Mouse (Mus musculus): ENCODE results near the gene Pou2f1.

Gene Pou2f1

GRCm38 (mm10) chr1:165903596-165903995 is 98.9 kb downstream of the Pou2f1 start:
- no peak for ATAC-seq (ENCODE audit: insufficient number of reproducible peaks, low FRiP score, low TSS enrichment)

GRCm38 (mm10) chr1:165891686-165892085 is 110.8 kb downstream of the Pou2f1 start:
- no peak for ATAC-seq (ENCODE audit: insufficient number of reproducible peaks, low FRiP score, low TSS enrichment)

- peak; percentile 80 for ATAC-seq (ENCODE audit: insufficient number of reproducible peaks, low FRiP score, low TSS enrichment)
Observed at GRCm38 (mm10) chr1:165882146-165882900, 120.2 kb downstream of the Pou2f1 start.

- no peak for ATAC-seq (ENCODE audit: insufficient number of reproducible peaks, low FRiP score, low TSS enrichment)
Observed at GRCm38 (mm10) chr1:165878751-165879150, 123.7 kb downstream of the Pou2f1 start.

GRCm38 (mm10) chr1:165875520-165876284 is 126.8 kb downstream of the Pou2f1 start:
- ATAC-seq (ENCODE audit: insufficient number of reproducible peaks, low FRiP score, low TSS enrichment): no peak

GRCm38 (mm10) chr1:165874645-165875044 is 127.8 kb downstream of the Pou2f1 start:
- no peak for ATAC-seq (ENCODE audit: insufficient number of reproducible peaks, low FRiP score, low TSS enrichment)

GRCm38 (mm10) chr1:165868659-165869058 is 133.8 kb downstream of the Pou2f1 start:
- no peak for ATAC-seq (ENCODE audit: insufficient number of reproducible peaks, low FRiP score, low TSS enrichment)

- no peak for ATAC-seq (ENCODE audit: insufficient number of reproducible peaks, low FRiP score, low TSS enrichment)
Observed at GRCm38 (mm10) chr1:165866630-165867280, 135.7 kb downstream of the Pou2f1 start.

GRCm38 (mm10) chr1:165864864-165865795 is 137.3 kb downstream of the Pou2f1 start:
- ATAC-seq (ENCODE audit: insufficient number of reproducible peaks, low FRiP score, low TSS enrichment): no peak

- no peak for ATAC-seq (ENCODE audit: insufficient number of reproducible peaks, low FRiP score, low TSS enrichment)
Observed at GRCm38 (mm10) chr1:165862059-165862458, 140.4 kb downstream of the Pou2f1 start.

GRCm38 (mm10) chr1:165861235-165861609 is 141.3 kb downstream of the Pou2f1 start:
- 0 out of 2 replicates have a peak, but pooled peaks have one; percentile 19 for ATAC-seq (ENCODE audit: insufficient number of reproducible peaks, low FRiP score, low TSS enrichment)

- ATAC-seq (ENCODE audit: insufficient number of reproducible peaks, low FRiP score, low TSS enrichment): no peak
Observed at GRCm38 (mm10) chr1:165860373-165861234, 141.9 kb downstream of the Pou2f1 start.

GRCm38 (mm10) chr1:165858356-165858755 is 144.1 kb downstream of the Pou2f1 start:
- ATAC-seq (ENCODE audit: insufficient number of reproducible peaks, low FRiP score, low TSS enrichment): no peak

- no peak for ATAC-seq (ENCODE audit: insufficient number of reproducible peaks, low FRiP score, low TSS enrichment)
Observed at GRCm38 (mm10) chr1:165857279-165857678, 145.2 kb downstream of the Pou2f1 start.

GRCm38 (mm10) chr1:165855759-165856545 is 146.5 kb downstream of the Pou2f1 start:
- ATAC-seq (ENCODE audit: insufficient number of reproducible peaks, low FRiP score, low TSS enrichment): no peak

- peak; percentile 62 for ATAC-seq (ENCODE audit: insufficient number of reproducible peaks, low FRiP score, low TSS enrichment)
Observed at GRCm38 (mm10) chr1:165853729-165854420, 148.6 kb downstream of the Pou2f1 start.

- ATAC-seq (ENCODE audit: insufficient number of reproducible peaks, low FRiP score, low TSS enrichment): no peak
Observed at GRCm38 (mm10) chr1:165853131-165853721, 149.3 kb downstream of the Pou2f1 start.

Data from cerebellum, adult (tissue).